Mouse (Mus musculus) kidney, embryonic 15.5 days (tissue): ENCODE data around the gene Srd5a1. TPM values are rescaled to one million over a fixed set of nuclear protein-coding genes. Genes with fewer than 3 reads are reported as not detected.
A peak's percentile ranks its signal among the peaks of the same experiment; 100 is the strongest.

Experiments used
- ATAC-seq: fragments of 200-750 bp; cut with Nextera tagmentation; replicated peaks from 2 replicates; pipeline ENCODE4 v1.8.0; 2017; ENCODE audit warnings: moderate TSS enrichment; ENCODE audit not compliant: low FRiP score
- H3K27ac ChIP-seq: fragments of 300-500 bp; sonication (generic); 2 replicates; pipeline ENCODE4 v1.5.1; 2015; ENCODE audit warnings: mild to moderate bottlenecking, inconsistent platforms
- H3K27me3 ChIP-seq: fragments of 300-500 bp; sonication (generic); 2 replicates; pipeline ENCODE4 v1.6.1; 2015; ENCODE audit warnings: inconsistent platforms
- H3K36me3 ChIP-seq: fragments of 300-500 bp; sonication (generic); 2 replicates; pipeline ENCODE4 v1.6.1; 2015; ENCODE audit warnings: inconsistent platforms
- H3K4me1 ChIP-seq: fragments of 300-500 bp; sonication (generic); 2 replicates; pipeline ENCODE4 v1.6.1; 2015; ENCODE audit warnings: inconsistent platforms
- H3K4me2 ChIP-seq: fragments of 300-500 bp; sonication (generic); 2 replicates; pipeline ENCODE4 v1.6.1; 2015; ENCODE audit warnings: moderate library complexity, mild to moderate bottlenecking, inconsistent platforms
- H3K4me3 ChIP-seq: fragments of 300-500 bp; sonication (generic); replicated peaks from 2 replicates; pipeline ENCODE4 v1.5.1; 2015; ENCODE audit warnings: mild to moderate bottlenecking, inconsistent platforms
- H3K9ac ChIP-seq: fragments of 300-500 bp; sonication (generic); 2 replicates; pipeline ENCODE4 v1.6.1; 2015; ENCODE audit warnings: mild to moderate bottlenecking, inconsistent platforms
- H3K9me3 ChIP-seq: fragments of 300-500 bp; sonication (generic); replicated peaks from 2 replicates; pipeline ENCODE4 v1.6.1; 2016; ENCODE audit warnings: inconsistent platforms
- WGBS: fragments of 180-500 bp; shearing (Covaris S2); methylation state at CpG from one replicate; pipeline ENCODE4 v1.1.7; 2015; ENCODE audit warnings: mixed read lengths; 5-methylcytosine and 5-hydroxymethylcytosine counted together
- polyA plus RNA-seq: library from polyadenylated mRNA; unstranded; fragments of >200 nt; fragmentation: Nextera tagmentation; extraction: Ambion mirVana; gene quantifications from 2 replicates; pipeline ENCODE4 v1.2.1, GENCODE M21; 2015

The Srd5a1 gene
- polyA plus RNA-seq, 1 experiment from 2014 or later = 26.5 TPM

GRCm38 (mm10) chr13:69534334-69534653 is 76.9 kb downstream of the Srd5a1 start, which contains the start of gene Tent4a:
Gene Tent4a, minus strand, starts transcription at chr13:69534617.
- peak; percentile 89 for ATAC-seq
- Histone ChIP-seq H3K4me1 (peaks cover 44% of the 10 kb centered on the region), H3K4me2 (peak within 1 kb of the TSS; percentile 95), H3K27me3 (no peaks in the 10 kb centered on the region), H3K9ac (peak within 1 kb of the TSS; percentile 90), H3K9me3 (no peaks in the 10 kb centered on the region), H3K27ac (peak within 1 kb of the TSS; percentile 96), H3K36me3 (peaks cover 12% of the 10 kb centered on the region), H3K4me3 (peak within 1 kb of the TSS; percentile 79)
- WGBS = under 1% methylated on average over 36 of the region's 57 CpGs

- Histone ChIP-seq H3K27me3 (no peaks in the 10 kb centered on the region), H3K9me3 (no peaks in the 10 kb centered on the region), H3K27ac (peak within 1 kb of the TSS; percentile 96), H3K36me3 (peaks cover 18% of the 10 kb centered on the region), H3K4me1 (peaks cover 47% of the 10 kb centered on the region), H3K9ac (peak within 1 kb of the TSS; percentile 90), H3K4me2 (peak within 1 kb of the TSS; percentile 83), H3K4me3 (peak within 1 kb of the TSS; percentile 79)
- no peak for ATAC-seq
- under 1% methylated on average over 112 of the region's 155 CpGs for WGBS
These were observed 77.6 kb downstream of the Srd5a1 start, which contains the start of gene Nsun2 for GRCm38 (mm10) chr13:69533405-69534333. Gene Nsun2, plus strand, starts transcription at chr13:69533746.

- Histone ChIP-seq H3K27me3 (no peaks in the 10 kb centered on the region), H3K27ac (peak overlapping the region; percentile 96; the same call in 1 of the 2 replicates), H3K36me3 (peaks cover 21% of the 10 kb centered on the region), H3K4me2 (peak overlapping the region; percentile 83), H3K4me1 (peaks cover 53% of the 10 kb centered on the region), H3K9me3 (no peaks in the 10 kb centered on the region), H3K9ac (peak overlapping the region; percentile 90), H3K4me3 (peak overlapping the region; percentile 79)
- no peak for ATAC-seq
- 1% methylated on average over 9 of the region's 9 CpGs for WGBS
These were observed 78.3 kb downstream of the Srd5a1 start for GRCm38 (mm10) chr13:69532893-69533404.

- H3K4me3 ChIP-seq = peak overlapping the region; percentile 79
- H3K9ac ChIP-seq = peak overlapping the region; percentile 90
- ATAC-seq = no peak
These were observed 78.9 kb downstream of the Srd5a1 start for GRCm38 (mm10) chr13:69532101-69532892.

GRCm38 (mm10) chr13:69531431-69531830 is 79.8 kb downstream of the Srd5a1 start:
- no peak overlapping the region for H3K9ac ChIP-seq

More at GRCm38 (mm10) chr13:69532101-69532892, 78.9 kb downstream of the Srd5a1 start:
- Histone ChIP-seq H3K27ac (no peak overlapping the region), H3K36me3 (peaks cover 21% of the 10 kb centered on the region), H3K9me3 (no peaks in the 10 kb centered on the region), H3K27me3 (no peaks in the 10 kb centered on the region), H3K4me2 (peak overlapping the region; percentile 83), H3K4me1 (peaks cover 53% of the 10 kb centered on the region)
- 19% methylated on average over 14 of the region's 14 CpGs for WGBS

GRCm38 (mm10) chr13:69530951-69531350 is 80.3 kb downstream of the Srd5a1 start:
- H3K4me1 ChIP-seq = peaks cover 58% of the 10 kb centered on the region
- H3K36me3 ChIP-seq = peaks cover 21% of the 10 kb centered on the region
- ATAC-seq = no peak
- peak overlapping the region; percentile 83 for H3K4me2 ChIP-seq
- peak overlapping the region; percentile 79 for H3K4me3 ChIP-seq
- no peak overlapping the region for H3K27ac ChIP-seq
- no peaks in the 10 kb centered on the region for H3K27me3 ChIP-seq
- H3K9ac ChIP-seq = no peak overlapping the region
- no peaks in the 10 kb centered on the region for H3K9me3 ChIP-seq
- 76% methylated on average over 6 of the region's 6 CpGs for WGBS

More at GRCm38 (mm10) chr13:69531431-69531830, 79.8 kb downstream of the Srd5a1 start:
- ATAC-seq = no peak
- peak overlapping the region; percentile 83 for H3K4me2 ChIP-seq
- H3K4me3 ChIP-seq = peak overlapping the region; percentile 79
- 49% methylated on average over 6 of the region's 6 CpGs for WGBS
- no peaks in the 10 kb centered on the region for H3K27me3 ChIP-seq
- H3K4me1 ChIP-seq = peaks cover 58% of the 10 kb centered on the region
- H3K9me3 ChIP-seq = no peaks in the 10 kb centered on the region
- H3K36me3 ChIP-seq = peaks cover 21% of the 10 kb centered on the region
- H3K27ac ChIP-seq = no peak overlapping the region

- Histone ChIP-seq H3K9me3 (no peaks in the 10 kb centered on the region), H3K4me2 (peak overlapping the region; percentile 83; the same call in 1 of the 2 replicates), H3K36me3 (peaks cover 21% of the 10 kb centered on the region), H3K27ac (no peak overlapping the region), H3K4me1 (peaks cover 58% of the 10 kb centered on the region), H3K9ac (no peak overlapping the region), H3K4me3 (no peak overlapping the region), H3K27me3 (no peaks in the 10 kb centered on the region)
- WGBS = 67% methylated on average over 3 of the region's 3 CpGs
- no peak for ATAC-seq
These were observed 81.1 kb downstream of the Srd5a1 start for GRCm38 (mm10) chr13:69530156-69530555.

- Histone ChIP-seq H3K4me3 (no peak overlapping the region), H3K27me3 (no peaks in the 10 kb centered on the region)
These were observed 82.7 kb downstream of the Srd5a1 start for GRCm38 (mm10) chr13:69528531-69528930.

GRCm38 (mm10) chr13:69525867-69526266 is 85.4 kb downstream of the Srd5a1 start:
- Histone ChIP-seq H3K9me3 (no peaks in the 10 kb centered on the region), H3K4me1 (peaks cover 74% of the 10 kb centered on the region), H3K9ac (no peak overlapping the region; the same call in 1 of the 2 replicates), H3K4me3 (no peak overlapping the region), H3K36me3 (peaks cover 21% of the 10 kb centered on the region), H3K27ac (peak overlapping the region; percentile 78), H3K4me2 (peak overlapping the region; percentile 16; the same call in 1 of the 2 replicates), H3K27me3 (no peaks in the 10 kb centered on the region)
- WGBS = 64% methylated on average over 4 of the region's 4 CpGs
- ATAC-seq = peak; percentile 64

More at GRCm38 (mm10) chr13:69528531-69528930, 82.7 kb downstream of the Srd5a1 start:
- ATAC-seq = no peak
- H3K9me3 ChIP-seq = no peaks in the 10 kb centered on the region
- peaks cover 21% of the 10 kb centered on the region for H3K36me3 ChIP-seq
- H3K27ac ChIP-seq = no peak overlapping the region
- H3K4me1 ChIP-seq = peaks cover 73% of the 10 kb centered on the region
- H3K4me2 ChIP-seq = no peak overlapping the region
- H3K9ac ChIP-seq = no peak overlapping the region
- WGBS = 77% methylated on average over 7 of the region's 7 CpGs

- peaks cover 79% of the 10 kb centered on the region for H3K4me1 ChIP-seq
These were observed 87.1 kb downstream of the Srd5a1 start for GRCm38 (mm10) chr13:69524158-69524530.

More at GRCm38 (mm10) chr13:69524158-69524530, 87.1 kb downstream of the Srd5a1 start:
- Histone ChIP-seq H3K9me3 (no peaks in the 10 kb centered on the region), H3K4me3 (no peak overlapping the region), H3K9ac (no peak overlapping the region), H3K27ac (no peak overlapping the region), H3K36me3 (peaks cover 8% of the 10 kb centered on the region; the same call in 1 of the 2 replicates), H3K4me2 (no peak overlapping the region), H3K27me3 (no peaks in the 10 kb centered on the region)
- ATAC-seq = no peak
- WGBS = 70% methylated on average over 2 of the region's 2 CpGs
